Mouse (Mus musculus): ENCODE results near the gene Trap1. TPM values are rescaled to one million over a fixed set of nuclear protein-coding genes. Genes with fewer than 3 reads are reported as not detected.

Trap1 gene
- polyA plus RNA-seq, 1 experiment from 2014 or later = 122 TPM

GRCm38 (mm10) chr16:4012882-4013570, 64.6 kb downstream of the Trap1 start:
- Histone ChIP-seq H3K27me3 (ENCODE audit: control insufficient read depth, insufficient read depth, low read length) (no peaks in the 10 kb centered on the region), H3K4me3 (ENCODE audit: control insufficient read depth in 1 of 2, insufficient read depth in 1 of 2, low read depth in 1 of 2, low read length in 2 of 2) (no peak overlapping the region), H3K27ac (replicated peaks in 1 of 2; ENCODE audit: control insufficient read depth in 1 of 2, insufficient read depth in 1 of 2, low read depth in 2 of 2, low read length in 2 of 2) (no peak overlapping the region), H3K4me1 (ENCODE audit: control insufficient read depth in 2 of 2, insufficient read depth in 2 of 2, low read length in 2 of 2) (no peaks in the 10 kb centered on the region), H3K4me2 (ENCODE audit: low read length) (no peak overlapping the region), H3K36me3 (ENCODE audit: control insufficient read depth, insufficient read depth, low read length) (no peaks in the 10 kb centered on the region), H3K9ac (ENCODE audit: low read length) (no peak overlapping the region), H3K9me3 (ENCODE audit: control insufficient read depth, low read length) (0 out of 2 replicates have a peak, but pooled peaks cover 7% of the 10 kb centered on the region)
- 48% methylated on average over 4 of the region's 4 CpGs for WGBS
- ATAC-seq (ENCODE audit: insufficient number of reproducible peaks, insufficient read depth, low FRiP score, low read depth) = no peak

- 1% methylated on average over 58 of the region's 58 CpGs for WGBS
- Histone ChIP-seq H3K4me2 (ENCODE audit: low read length) (peak within 1 kb of the TSS; percentile 94), H3K27me3 (ENCODE audit: control insufficient read depth, insufficient read depth, low read length) (no peaks in the 10 kb centered on the region), H3K9ac (ENCODE audit: low read length) (peak within 1 kb of the TSS; percentile 92), H3K4me3 (ENCODE audit: control insufficient read depth in 1 of 2, insufficient read depth in 1 of 2, low read depth in 1 of 2, low read length in 2 of 2) (peak within 1 kb of the TSS; percentile 73 to 75), H3K4me1 (ENCODE audit: control insufficient read depth in 2 of 2, insufficient read depth in 2 of 2, low read length in 2 of 2) (peaks cover 0 to 10% of the 10 kb centered on the region in 2 experiments; a peak in 2 of 4 replicates), H3K27ac (replicated peaks in 1 of 2; ENCODE audit: control insufficient read depth in 1 of 2, insufficient read depth in 1 of 2, low read depth in 2 of 2, low read length in 2 of 2) (peak within 1 kb of the TSS; percentile 91 to 93), H3K9me3 (ENCODE audit: control insufficient read depth, low read length) (no peaks in the 10 kb centered on the region), H3K36me3 (ENCODE audit: control insufficient read depth, insufficient read depth, low read length) (peaks cover 29% of the 10 kb centered on the region)
- peak; percentile 98 for ATAC-seq (ENCODE audit: insufficient number of reproducible peaks, insufficient read depth, low FRiP score, low read depth)
Measured at GRCm38 (mm10) chr16:4003489-4004398, 73.9 kb downstream of the Trap1 start, which contains the start of gene Slx4. TSS of gene Slx4 (minus strand) at chr16:4003770.

Small RNAs within 50 kb of the gene (microRNA-seq; reads per million reads assigned to microRNA genes)
- gene Gm23413 = not detected

Other genes starting within 250 kb of the Trap1 start
- not detected in 2 replicates for gene Olfr15, start 246.9 kb downstream of the Trap1 start, polyA plus RNA-seq (2014; fragmentation: Nextera tagmentation; extraction: Ambion mirVana)
- gene Zfp174, start 230.6 kb downstream of the Trap1 start, polyA plus RNA-seq (2014; fragmentation: Nextera tagmentation; extraction: Ambion mirVana) = 1.0 and 1.1 TPM in 2 replicates
- 39.0 and 40.2 TPM in 2 replicates for gene Naa60, start 205.5 kb downstream of the Trap1 start, polyA plus RNA-seq (2014; fragmentation: Nextera tagmentation; extraction: Ambion mirVana)
- gene Zfp597, start 193.3 kb downstream of the Trap1 start, polyA plus RNA-seq (2014; fragmentation: Nextera tagmentation; extraction: Ambion mirVana) = 6.1 and 7.9 TPM in 2 replicates
- gene Gm20695, start 193.2 kb downstream of the Trap1 start, polyA plus RNA-seq (2014; fragmentation: Nextera tagmentation; extraction: Ambion mirVana) = 1.7 and 2.0 TPM in 2 replicates
- 7.1 and 7.6 TPM in 2 replicates for gene 1700037C18Rik, start 169.1 kb downstream of the Trap1 start, polyA plus RNA-seq (2014; fragmentation: Nextera tagmentation; extraction: Ambion mirVana)
- gene Cluap1, start 169.0 kb downstream of the Trap1 start, polyA plus RNA-seq (2014; fragmentation: Nextera tagmentation; extraction: Ambion mirVana) = 13.2 and 17.0 TPM in 2 replicates
- gene Nlrc3, start 101.2 kb downstream of the Trap1 start, polyA plus RNA-seq (2014; fragmentation: Nextera tagmentation; extraction: Ambion mirVana) = 1.9 and 2.3 TPM in 2 replicates
- 11.0 and 11.2 TPM in 2 replicates for gene Slx4, start 74.1 kb downstream of the Trap1 start, polyA plus RNA-seq (2014; fragmentation: Nextera tagmentation; extraction: Ambion mirVana)
- 4.4 and 4.5 TPM in 2 replicates for gene Dnase1, start 40.9 kb downstream of the Trap1 start, polyA plus RNA-seq (2014; fragmentation: Nextera tagmentation; extraction: Ambion mirVana)
- 24.8 and 30.2 TPM in 2 replicates for gene Crebbp, start 136.2 kb upstream of the Trap1 start, polyA plus RNA-seq (2014; fragmentation: Nextera tagmentation; extraction: Ambion mirVana)

Measured in heart, embryonic 14.5 days (tissue).